Mouse (Mus musculus): ENCODE data around the gene Chd3. TPM values are rescaled to one million over a fixed set of nuclear protein-coding genes. Genes with fewer than 3 reads are reported as not detected.

Gene Chd3
- total and polyA plus RNA-seq, 3 experiments: 31.9 to 92.0 (median 66.4) TPM

- H3K4me1 ChIP-seq (ENCODE audit: control insufficient read depth in 1 of 2, insufficient read depth in 2 of 2): peaks cover 12 to 32% of the 10 kb centered on the region in 2 experiments
- no peaks in the 10 kb centered on the region for H3K9me3 ChIP-seq (replicated peaks; ENCODE audit: low read length)
- H3K4me3 ChIP-seq (replicated peaks in 1 of 3; ENCODE audit: low read depth in 2 of 3, low read length in 2 of 3, poor library complexity in 1 of 3): no peak overlapping the region
- H3K27ac ChIP-seq (ENCODE audit: insufficient read depth, low read depth): no peak overlapping the region
- no peak for DNase-seq (ENCODE audit: extremely low read depth)
- no peak overlapping the region for H3K9ac ChIP-seq (ENCODE audit: insufficient read depth, low read depth)
- no peaks in the 10 kb centered on the region for H3K79me2 ChIP-seq (replicated peaks; ENCODE audit: control insufficient read depth, extremely low read depth, insufficient read depth, poor library complexity, severe bottlenecking)
- TF ChIP-seq MXI1 (IDR thresholded peaks at IDR 0.05; ENCODE audit: low read depth, low read length) (no peak), SIN3A (IDR thresholded peaks at IDR 0.05; ENCODE audit: low read length) (no peak), MAX (IDR thresholded peaks at IDR 0.05; ENCODE audit: low read length) (no peak)
- no peak overlapping the region for H3K4me2 ChIP-seq (ENCODE audit: insufficient read depth, low read depth, poor library complexity, severe bottlenecking)
- peaks cover 39% of the 10 kb centered on the region for H3K27me3 ChIP-seq (replicated peaks)
- H3K36me3 ChIP-seq (replicated peaks in 1 of 2; ENCODE audit: control insufficient read depth in 1 of 2, insufficient read depth in 1 of 2, low read length in 1 of 2): no peaks in the 10 kb centered on the region
- in situ Hi-C loops (cut with MboI; ENCODE audit: low pct_ligation_motif_present, low pct_unique_long_range_greater_than_20kb, low sequenced_read_pairs): no loop called here
- dilution Hi-C loops (cut with MboI; ENCODE audit: extremely low pct_ligation_motif_present, extremely low pct_unique_long_range_greater_than_20kb, low sequenced_read_pairs): no loop called here
These were observed 41.6 kb downstream of the Chd3 start for GRCm38 (mm10) chr11:69327648-69328047.

GRCm38 (mm10) chr11:69327157-69327442 lies 42.1 kb downstream of the Chd3 start:
- H3K4me2 ChIP-seq (ENCODE audit: insufficient read depth, low read depth, poor library complexity, severe bottlenecking): no peak overlapping the region
- H3K27ac ChIP-seq (ENCODE audit: insufficient read depth, low read depth): no peak overlapping the region
- H3K36me3 ChIP-seq (replicated peaks in 1 of 2; ENCODE audit: control insufficient read depth in 1 of 2, insufficient read depth in 1 of 2, low read length in 1 of 2): peaks cover 0 to under 1% of the 10 kb centered on the region in 2 experiments
- DNase-seq (ENCODE audit: extremely low read depth): no peak
- H3K9ac ChIP-seq (ENCODE audit: insufficient read depth, low read depth): no peak overlapping the region
- TF ChIP-seq IRF4 (IDR thresholded peaks at IDR 0.05; ENCODE audit: low read depth, low read length): no peak
- no peak for TF ChIP-seq CHD2 (IDR thresholded peaks at IDR 0.05; ENCODE audit: low read length)
- no peak for TF ChIP-seq MEF2A (IDR thresholded peaks at IDR 0.05; ENCODE audit: borderline replicate concordance, low read depth, low read length)
- TF ChIP-seq MAZ (IDR thresholded peaks at IDR 0.05; ENCODE audit: low read depth, low read length): no peak
- TF ChIP-seq MAFK (IDR thresholded peaks at IDR 0.05; ENCODE audit: insufficient replicate concordance, low read length): no peak
- no peak for TF ChIP-seq USF1 (IDR thresholded peaks at IDR 0.05; ENCODE audit: low read depth, low read length)
- TF ChIP-seq PAX5 (IDR thresholded peaks at IDR 0.05; ENCODE audit: low read length): no peak
- TF ChIP-seq BHLHE40 (IDR thresholded peaks at IDR 0.05; ENCODE audit: low read depth, low read length): no peak
- no peak for TF ChIP-seq USF2 (conservative IDR thresholded peaks at IDR 0.05; ENCODE audit: low read depth, low read length)
- TF ChIP-seq RCOR1 (conservative IDR thresholded peaks at IDR 0.05; ENCODE audit: low read depth, low read length): no peak
- no peak for TF ChIP-seq JUND (conservative IDR thresholded peaks at IDR 0.05; ENCODE audit: low read depth, low read length)
- no peak for TF ChIP-seq HCFC1 (IDR thresholded peaks at IDR 0.05; ENCODE audit: low read depth, low read length)
- no peak for TF ChIP-seq GABPA (IDR thresholded peaks at IDR 0.05; ENCODE audit: insufficient replicate concordance, low read depth, low read length)
- no peak for TF ChIP-seq POLR2AphosphoS2 (IDR thresholded peaks at IDR 0.05; ENCODE audit: low read depth, low read length)
- TF ChIP-seq E2F4 (IDR thresholded peaks at IDR 0.05; ENCODE audit: insufficient replicate concordance, low read depth, low read length): no peak
- no peak for TF ChIP-seq EP300 (IDR thresholded peaks at IDR 0.05; ENCODE audit: low read length)
- TF ChIP-seq CHD1 (IDR thresholded peaks at IDR 0.05; ENCODE audit: low read depth, low read length): no peak
- no peak for TF ChIP-seq POLR2A (IDR thresholded peaks at IDR 0.05; ENCODE audit: low read depth, low read length)
- no peak for TF ChIP-seq NRF1 (IDR thresholded peaks at IDR 0.05; ENCODE audit: low read depth, low read length)
- H3K4me1 ChIP-seq (ENCODE audit: control insufficient read depth in 1 of 2, insufficient read depth in 2 of 2): peaks cover 12 to 33% of the 10 kb centered on the region in 2 experiments
- no peaks in the 10 kb centered on the region for H3K79me2 ChIP-seq (replicated peaks; ENCODE audit: control insufficient read depth, extremely low read depth, insufficient read depth, poor library complexity, severe bottlenecking)
- H3K4me3 ChIP-seq (replicated peaks in 1 of 3; ENCODE audit: low read depth in 2 of 3, low read length in 2 of 3, poor library complexity in 1 of 3): no peak overlapping the region
- no peaks in the 10 kb centered on the region for H3K9me3 ChIP-seq (replicated peaks; ENCODE audit: low read length)
- in situ Hi-C loops (cut with MboI; ENCODE audit: low pct_ligation_motif_present, low pct_unique_long_range_greater_than_20kb, low sequenced_read_pairs) (no loop called here), dilution Hi-C loops (cut with MboI; ENCODE audit: extremely low pct_ligation_motif_present, extremely low pct_unique_long_range_greater_than_20kb, low sequenced_read_pairs) (no loop called here)
- H3K27me3 ChIP-seq (replicated peaks): peaks cover 39% of the 10 kb centered on the region

Measured in CH12.LX (cell line).